Mouse (Mus musculus) liver, adult 2 months (tissue): ENCODE results near the gene Smtn. TPM values are rescaled to one million over a fixed set of nuclear protein-coding genes. Genes with fewer than 3 reads are reported as not detected.

Source experiments
- DNase-seq: peaks from one replicate; pipeline ENCODE4 v3.0.0-alpha.2; 2011; ENCODE audit warnings: low read depth, low spot score; ENCODE audit errors: extremely low read depth
- H3K27ac ChIP-seq: fragments of 200-500 bp; replicated peaks from 2 replicates; pipeline ENCODE4 v1.5.1; 2012; ENCODE audit warnings: low read depth, mild to moderate bottlenecking, control low read depth, inconsistent platforms, low read length; ENCODE audit not compliant: insufficient read depth
- H3K27me3 ChIP-seq: fragments of 200-500 bp; 2 replicates; pipeline ENCODE4 v1.6.1; 2012; ENCODE audit warnings: mild to moderate bottlenecking, moderate library complexity, low read length, inconsistent platforms; ENCODE audit not compliant: control insufficient read depth, insufficient read depth
- H3K36me3 ChIP-seq: fragments of 200-500 bp; 2 replicates; pipeline ENCODE4 v1.6.1; 2012; ENCODE audit warnings: low read length, inconsistent platforms; ENCODE audit not compliant: control insufficient read depth, insufficient read depth
- H3K4me1 ChIP-seq: fragments of 200-500 bp; 2 replicates; pipeline ENCODE4 v1.6.1; 2011; ENCODE audit warnings: low read length; ENCODE audit not compliant: control insufficient read depth, insufficient read depth
- H3K4me3 ChIP-seq: fragments of 200-500 bp; 2 replicates; pipeline ENCODE4 v1.5.1; 2011; ENCODE audit warnings: low read depth, mild to moderate bottlenecking, control low read depth, low read length, moderate library complexity; ENCODE audit not compliant: insufficient read depth
- H3K79me2 ChIP-seq: fragments of 200-500 bp; 2 replicates; pipeline ENCODE4 v1.6.1; 2012; ENCODE audit warnings: inconsistent platforms, mild to moderate bottlenecking, low read length, moderate library complexity; ENCODE audit not compliant: control insufficient read depth, insufficient read depth
- H3K9ac ChIP-seq: fragments of 200-500 bp; 2 replicates; pipeline ENCODE4 v1.6.1; 2012; ENCODE audit warnings: low read depth, mild to moderate bottlenecking, control low read depth, inconsistent platforms, low read length
- CTCF ChIP-seq: fragments of 200-500 bp; IDR thresholded peaks from 2 replicates; pipeline ENCODE4 v1.5.1; 2011; ENCODE audit warnings: low read depth, low read length, control low read depth
- POLR2A ChIP-seq: fragments of 200-500 bp; IDR thresholded peaks from 2 replicates; pipeline ENCODE4 v1.6.1; 2011; ENCODE audit warnings: low read length, control low read depth; ENCODE audit not compliant: insufficient read depth; ENCODE audit errors: extremely low read depth
- WGBS: fragments of 180-500 bp; shearing (Covaris S2); methylation state at CpG from one replicate; pipeline ENCODE4 v1.1.7; 2018; 5-methylcytosine and 5-hydroxymethylcytosine counted together
- polyA plus RNA-seq: library from polyadenylated mRNA; depleted of rRNA; stranded (reverse); fragments of >200 nt; gene quantifications from 2 replicates; pipeline ENCODE4 v1.2.3, GENCODE M21; 2012
- total RNA-seq: library from RNA; depleted of rRNA; stranded (reverse); fragments of >200 nt; gene quantifications from 2 replicates; pipeline ENCODE4 v1.2.3, GENCODE M21; 2014

Smtn gene
- total and polyA plus RNA-seq, 2 experiments = 2.2 to 2.9 TPM

GRCm38 (mm10) chr11:3539111-3539825 lies 1.1 kb downstream of the Smtn start:
- 0 out of 2 replicates have a peak overlapping the region, but pooled peaks have one; percentile 11 for H3K27ac ChIP-seq
- H3K79me2 ChIP-seq = no peaks in the 10 kb centered on the region
- no peaks in the 10 kb centered on the region for H3K27me3 ChIP-seq
- TF ChIP-seq POLR2A (peak; percentile 82), CTCF (no peak; the same call in 1 of the 2 replicates)
- DNase-seq = peak; percentile 89
- WGBS = 3% methylated on average over 33 of the region's 33 CpGs
- H3K36me3 ChIP-seq = no peaks in the 10 kb centered on the region
- peak overlapping the region; percentile 62 for H3K4me3 ChIP-seq
- H3K4me1 ChIP-seq = peaks cover 5% of the 10 kb centered on the region; the same call in 1 of the 2 replicates
- H3K9ac ChIP-seq = peak overlapping the region; percentile 66

- Histone ChIP-seq H3K27me3 (no peaks in the 10 kb centered on the region), H3K4me1 (peaks cover 5% of the 10 kb centered on the region; the same call in 1 of the 2 replicates), H3K79me2 (no peaks in the 10 kb centered on the region), H3K9ac (peak overlapping the region; percentile 66; the same call in 1 of the 2 replicates), H3K36me3 (no peaks in the 10 kb centered on the region), H3K27ac (no peak overlapping the region), H3K4me3 (peak overlapping the region; percentile 62)
- DNase-seq = no peak
- no peak for TF ChIP-seq POLR2A
- no peak for TF ChIP-seq CTCF
- WGBS = 50% methylated on average over 4 of the region's 4 CpGs
These were observed 2.1 kb downstream of the Smtn start for GRCm38 (mm10) chr11:3538341-3538740.

GRCm38 (mm10) chr11:3537711-3538110 lies 2.7 kb downstream of the Smtn start:
- H3K9ac ChIP-seq = no peak overlapping the region
- H3K27ac ChIP-seq = no peak overlapping the region
- peaks cover 5% of the 10 kb centered on the region; the same call in 1 of the 2 replicates for H3K4me1 ChIP-seq
- H3K27me3 ChIP-seq = no peaks in the 10 kb centered on the region
- DNase-seq = no peak
- H3K4me3 ChIP-seq = peak overlapping the region; percentile 35
- WGBS = 87% methylated on average over 3 of the region's 3 CpGs
- no peaks in the 10 kb centered on the region for H3K36me3 ChIP-seq
- TF ChIP-seq CTCF (no peak), POLR2A (no peak)
- H3K79me2 ChIP-seq = no peaks in the 10 kb centered on the region

- no peaks in the 10 kb centered on the region for H3K36me3 ChIP-seq
- H3K79me2 ChIP-seq = no peaks in the 10 kb centered on the region
- H3K27me3 ChIP-seq = no peaks in the 10 kb centered on the region
- DNase-seq = peak; percentile 8
- no peak overlapping the region for H3K4me3 ChIP-seq
- WGBS = 88% methylated on average over 5 of the region's 5 CpGs
- no peak overlapping the region for H3K9ac ChIP-seq
- TF ChIP-seq POLR2A (no peak), CTCF (no peak)
- H3K27ac ChIP-seq = no peak overlapping the region
- H3K4me1 ChIP-seq = peaks cover 5% of the 10 kb centered on the region; the same call in 1 of the 2 replicates
These were observed 3.6 kb downstream of the Smtn start for GRCm38 (mm10) chr11:3536745-3537333.

- H3K9ac ChIP-seq = peak overlapping the region; percentile 90
- DNase-seq = peak; percentile 61
- H3K27me3 ChIP-seq = no peaks in the 10 kb centered on the region
- 63% methylated on average over 5 of the region's 5 CpGs for WGBS
- H3K4me1 ChIP-seq = peaks cover 5% of the 10 kb centered on the region; the same call in 1 of the 2 replicates
- peak overlapping the region; percentile 68 for H3K27ac ChIP-seq
- TF ChIP-seq CTCF = no peak
- no peak for TF ChIP-seq POLR2A
- no peaks in the 10 kb centered on the region for H3K36me3 ChIP-seq
- H3K4me3 ChIP-seq = peak overlapping the region; percentile 78
- no peaks in the 10 kb centered on the region for H3K79me2 ChIP-seq
These were observed 4.3 kb downstream of the Smtn start for GRCm38 (mm10) chr11:3536082-3536481.
